Mouse (Mus musculus) forebrain, postnatal 0 days (tissue): ENCODE data around the gene Rp9. TPM values are rescaled to one million over a fixed set of nuclear protein-coding genes. Genes with fewer than 3 reads are reported as not detected.
A peak's percentile ranks its signal among the peaks of the same experiment; 100 is the strongest.

Source experiments
- ATAC-seq: fragments of 200-750 bp; cut with Nextera tagmentation; 2 replicates; pipeline ENCODE4 v1.8.0; 2017; ENCODE audit warnings: mild to moderate bottlenecking, moderate library complexity
- DNase-seq: peaks from one replicate; pipeline ENCODE4 v3.0.0-alpha.2; 2015
- H3K27ac ChIP-seq: fragments of 300-500 bp; sonication (generic); 2 replicates; pipeline ENCODE4 v1.5.1; 2014; ENCODE audit warnings: low read depth, mild to moderate bottlenecking, antibody characterized with exemption, low read length, moderate library complexity, mixed read lengths
- H3K27me3 ChIP-seq: fragments of 300-500 bp; sonication (generic); 2 replicates; pipeline ENCODE4 v1.6.1; 2014; ENCODE audit warnings: mild to moderate bottlenecking, low read length, mixed read lengths; ENCODE audit not compliant: insufficient read depth
- H3K36me3 ChIP-seq: fragments of 300-500 bp; sonication (generic); 2 replicates; pipeline ENCODE4 v1.6.1; 2014; ENCODE audit warnings: mild to moderate bottlenecking, moderate library complexity; ENCODE audit not compliant: insufficient read depth
- H3K4me1 ChIP-seq: fragments of 300-500 bp; sonication (generic); 2 replicates; pipeline ENCODE4 v1.6.1; 2014; ENCODE audit warnings: antibody characterized with exemption; ENCODE audit not compliant: insufficient read depth
- H3K4me2 ChIP-seq: fragments of 300-500 bp; sonication (generic); 2 replicates; pipeline ENCODE4 v1.6.1; 2014; ENCODE audit warnings: low read depth, mild to moderate bottlenecking, moderate library complexity
- H3K4me3 ChIP-seq: fragments of 300-500 bp; sonication (generic); 2 replicates; pipeline ENCODE4 v1.5.1; 2014; ENCODE audit warnings: low read depth, low read length, mixed read lengths
- H3K9ac ChIP-seq: fragments of 300-500 bp; sonication (generic); 2 replicates; pipeline ENCODE4 v1.6.1; 2014; ENCODE audit warnings: mild to moderate bottlenecking
- H3K9me3 ChIP-seq: fragments of 300-500 bp; sonication (generic); 2 replicates; pipeline ENCODE4 v1.6.1; 2016; ENCODE audit warnings: low read length
- CTCF ChIP-seq: sonication (generic); IDR thresholded peaks from 2 replicates; pipeline ENCODE4 v1.5.1; 2016; ENCODE audit warnings: antibody characterized with exemption, control low read depth, low read depth
- WGBS: fragments of 180-500 bp; shearing (Covaris S2); extraction: QIAGEN DNeasy Blood & Tissue Kit; methylation state at CpG from one replicate; pipeline ENCODE4 v1.1.7; 2014; 5-methylcytosine and 5-hydroxymethylcytosine counted together
- polyA plus RNA-seq: library from polyadenylated mRNA; unstranded; fragments of >200 nt; fragmentation: Nextera tagmentation; extraction: Ambion mirVana; gene quantifications from 2 replicates; pipeline ENCODE4 v1.2.1, GENCODE M21; 2015
- total RNA-seq: library from RNA; depleted of rRNA; stranded (reverse); fragments of >200 nt; gene quantifications from 2 replicates; pipeline ENCODE4 v1.2.3, GENCODE M21; 2014; rRNA removed

Rp9 gene
- 80.2 and 85.6 TPM in 2 replicates for total RNA-seq
- polyA plus RNA-seq: 80.2 and 81.2 TPM in 2 replicates

GRCm38 (mm10) chr9:22469643-22470042 lies at the start of gene Rp9:
Rp9 (minus strand) TSS chr9:22469743.
- peak within 1 kb of the TSS; percentile 74 for H3K4me3 ChIP-seq
- H3K36me3 ChIP-seq: 0 out of 2 replicates have a peak, but pooled peaks cover 3% of the 10 kb centered on the region
- no peaks in the 10 kb centered on the region for H3K9me3 ChIP-seq
- H3K4me2 ChIP-seq: peak within 1 kb of the TSS; percentile 69
- no peak within 1 kb of the TSS; the same call in 1 of the 2 replicates for H3K9ac ChIP-seq
- H3K4me1 ChIP-seq: no peaks in the 10 kb centered on the region
- DNase-seq (no peak), ATAC-seq (no peak)
- no peak for TF ChIP-seq CTCF
- H3K27ac ChIP-seq: 0 out of 2 replicates have a peak within 1 kb of the TSS, but pooled peaks have one; percentile 91
- WGBS: 89% methylated on average over 3 of the region's 3 CpGs
- H3K27me3 ChIP-seq: no peaks in the 10 kb centered on the region

GRCm38 (mm10) chr9:22518394-22519041 lies 49.0 kb upstream of the Rp9 start:
- Histone ChIP-seq H3K36me3 (no peaks in the 10 kb centered on the region), H3K9ac (no peak overlapping the region), H3K27me3 (no peaks in the 10 kb centered on the region), H3K4me2 (no peak overlapping the region), H3K4me1 (no peaks in the 10 kb centered on the region), H3K9me3 (0 out of 2 replicates have a peak, but pooled peaks cover 5% of the 10 kb centered on the region), H3K4me3 (no peak overlapping the region), H3K27ac (no peak overlapping the region)
- WGBS: 92% methylated on average over 3 of the region's 3 CpGs
- peak; percentile 87 for TF ChIP-seq CTCF
- peak; percentile 69 for DNase-seq
- ATAC-seq: peak; percentile 73

GRCm38 (mm10) chr9:22515076-22515475 lies 45.5 kb upstream of the Rp9 start:
- WGBS: 96% methylated on average over 4 of the region's 4 CpGs

GRCm38 (mm10) chr9:22505574-22505973 lies 36.0 kb upstream of the Rp9 start:
- Histone ChIP-seq H3K36me3 (no peaks in the 10 kb centered on the region), H3K27ac (no peak overlapping the region), H3K4me2 (no peak overlapping the region), H3K9ac (no peak overlapping the region), H3K27me3 (no peaks in the 10 kb centered on the region), H3K4me1 (no peaks in the 10 kb centered on the region), H3K4me3 (no peak overlapping the region), H3K9me3 (no peaks in the 10 kb centered on the region)
- WGBS: 88% methylated on average over 2 of the region's 2 CpGs
- ATAC-seq (no peak), DNase-seq (no peak)
- no peak for TF ChIP-seq CTCF

More at GRCm38 (mm10) chr9:22515076-22515475, 45.5 kb upstream of the Rp9 start:
- Histone ChIP-seq H3K9ac (no peak overlapping the region), H3K27ac (no peak overlapping the region), H3K4me3 (no peak overlapping the region), H3K36me3 (no peaks in the 10 kb centered on the region), H3K9me3 (no peaks in the 10 kb centered on the region), H3K27me3 (no peaks in the 10 kb centered on the region), H3K4me2 (no peak overlapping the region), H3K4me1 (no peaks in the 10 kb centered on the region)
- ATAC-seq: no peak
- no peak for TF ChIP-seq CTCF
- DNase-seq: no peak

- TF ChIP-seq CTCF: no peak
- H3K36me3 ChIP-seq: no peaks in the 10 kb centered on the region
- ATAC-seq: no peak
- no peak for DNase-seq
- H3K4me2 ChIP-seq: no peak overlapping the region
- H3K4me3 ChIP-seq: no peak overlapping the region
- H3K9me3 ChIP-seq: no peaks in the 10 kb centered on the region
- no peaks in the 10 kb centered on the region for H3K4me1 ChIP-seq
- H3K27ac ChIP-seq: no peak overlapping the region
- 77% methylated on average over 5 of the region's 5 CpGs for WGBS
- no peaks in the 10 kb centered on the region for H3K27me3 ChIP-seq
- H3K9ac ChIP-seq: no peak overlapping the region
These were observed 34.0 kb upstream of the Rp9 start for GRCm38 (mm10) chr9:22503581-22503980.

- Histone ChIP-seq H3K4me1 (no peaks in the 10 kb centered on the region), H3K4me3 (no peak overlapping the region), H3K4me2 (no peak overlapping the region), H3K27me3 (no peaks in the 10 kb centered on the region), H3K9ac (no peak overlapping the region), H3K27ac (no peak overlapping the region), H3K36me3 (no peaks in the 10 kb centered on the region), H3K9me3 (no peaks in the 10 kb centered on the region)
- no peak for TF ChIP-seq CTCF
- 23% methylated on average over 2 of the region's 2 CpGs for WGBS
- DNase-seq (peak; percentile 6), ATAC-seq (no peak)
These were observed 33.4 kb upstream of the Rp9 start for GRCm38 (mm10) chr9:22502972-22503371.

GRCm38 (mm10) chr9:22497021-22497767 lies 27.7 kb upstream of the Rp9 start:
- TF ChIP-seq CTCF: no peak
- Histone ChIP-seq H3K27ac (no peak overlapping the region), H3K9ac (no peak overlapping the region), H3K4me1 (no peaks in the 10 kb centered on the region), H3K36me3 (peaks cover 5% of the 10 kb centered on the region; the same call in 1 of the 2 replicates), H3K4me2 (no peak overlapping the region), H3K27me3 (no peaks in the 10 kb centered on the region), H3K4me3 (no peak overlapping the region), H3K9me3 (no peaks in the 10 kb centered on the region)
- DNase-seq: no peak
- no peak for ATAC-seq
- WGBS: 87% methylated on average over 6 of the region's 6 CpGs
